Mouse (Mus musculus) forebrain, embryonic 14.5 days (tissue): ENCODE results near the gene Pde1a. TPM values are rescaled to one million over a fixed set of nuclear protein-coding genes. Genes with fewer than 3 reads are reported as not detected.

Experiments
- ATAC-seq: fragments of 200-750 bp; cut with Nextera tagmentation; 2 replicates; pipeline ENCODE4 v1.8.0; 2017; ENCODE audit warnings: mild to moderate bottlenecking, moderate library complexity
- DNase-seq: peaks from one replicate; pipeline ENCODE4 v3.0.0-alpha.2; 2015; ENCODE audit warnings: low spot score
- H3K27ac ChIP-seq: fragments of 300-500 bp; sonication (generic); 2 replicates; pipeline ENCODE4 v1.5.1; 2014; ENCODE audit warnings: low read depth, mild to moderate bottlenecking, control low read depth, low read length, moderate library complexity
- H3K27me3 ChIP-seq: fragments of 300-500 bp; sonication (generic); replicated peaks from 2 replicates; pipeline ENCODE4 v1.6.1; 2014; ENCODE audit warnings: low read length, control low read depth, mixed read lengths; ENCODE audit not compliant: control insufficient read depth, insufficient read depth
- H3K36me3 ChIP-seq: fragments of 300-500 bp; sonication (generic); 2 replicates; pipeline ENCODE4 v1.6.1; 2014; ENCODE audit warnings: low read length, control low read depth; ENCODE audit not compliant: control insufficient read depth, insufficient read depth
- H3K4me1 ChIP-seq: fragments of 300-500 bp; sonication (generic); 2 replicates; pipeline ENCODE4 v1.6.1; 2014; ENCODE audit warnings: antibody characterized with exemption, low read length, control low read depth; ENCODE audit not compliant: control insufficient read depth, insufficient read depth
- H3K4me2 ChIP-seq: fragments of 300-500 bp; sonication (generic); 2 replicates; pipeline ENCODE4 v1.6.1; 2014; ENCODE audit warnings: mild to moderate bottlenecking, control low read depth, low read length
- H3K4me3 ChIP-seq: fragments of 300-500 bp; sonication (generic); 2 replicates; pipeline ENCODE4 v1.5.1; 2014; ENCODE audit warnings: low read depth, low read length, control low read depth
- H3K9ac ChIP-seq: fragments of 300-500 bp; sonication (generic); 2 replicates; pipeline ENCODE4 v1.6.1; 2014; ENCODE audit warnings: mild to moderate bottlenecking, low read length, control low read depth, moderate library complexity
- H3K9me3 ChIP-seq: fragments of 300-500 bp; sonication (generic); replicated peaks from 2 replicates; pipeline ENCODE4 v1.6.1; 2016; ENCODE audit warnings: low read length, control low read depth, mixed read lengths; ENCODE audit not compliant: control insufficient read depth
- WGBS: fragments of 180-500 bp; shearing (Covaris S2); extraction: QIAGEN DNeasy Blood & Tissue Kit; methylation state at CpG from one replicate; pipeline ENCODE4 v1.1.7; 2014; 5-methylcytosine and 5-hydroxymethylcytosine counted together
- polyA plus RNA-seq: library from polyadenylated mRNA; unstranded; fragments of >200 nt; fragmentation: Nextera tagmentation; extraction: Ambion mirVana; gene quantifications from 2 replicates; pipeline ENCODE4 v1.2.1, GENCODE M21; 2014

The Pde1a gene
- 10.5 and 15.0 TPM in 2 replicates for polyA plus RNA-seq

DNA sequence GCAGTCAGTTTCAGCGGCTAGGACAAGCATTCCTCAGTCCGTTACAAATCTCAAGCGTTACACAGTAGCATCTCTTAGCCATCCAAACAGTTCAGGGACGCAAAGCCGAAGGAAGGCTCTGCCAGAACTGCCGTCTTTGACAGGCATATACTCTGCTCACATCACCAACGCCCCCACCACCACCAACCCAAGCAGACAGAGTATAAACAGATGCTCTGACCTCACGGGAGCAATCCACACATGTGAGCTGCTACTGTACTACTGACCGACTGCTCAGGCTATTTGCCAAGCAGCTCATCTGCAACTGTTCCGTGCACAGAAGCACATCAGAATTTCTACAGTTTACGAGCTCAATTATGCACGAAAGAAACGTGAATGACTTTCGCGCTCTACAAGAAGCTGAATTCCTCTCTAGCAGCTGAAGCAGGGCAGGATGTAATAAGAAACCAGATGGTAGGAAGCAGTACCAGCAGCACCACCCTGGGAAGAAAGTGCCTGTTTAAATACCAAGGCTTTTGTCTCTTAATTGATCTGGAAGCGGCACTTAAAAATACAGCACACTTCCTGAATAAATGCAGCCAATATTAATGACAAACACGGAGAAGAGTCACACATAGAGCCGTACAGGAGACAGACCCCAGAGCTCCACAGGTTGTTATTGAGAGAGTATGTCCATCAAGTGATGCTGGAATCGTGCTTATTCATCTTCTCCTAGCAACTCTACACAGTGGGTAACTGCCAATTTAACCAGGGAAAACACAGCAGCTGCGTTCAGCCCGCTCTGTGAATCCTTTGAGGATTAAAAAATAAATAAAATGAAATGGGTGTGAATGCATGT lies at the start of gene Pde1a:
TSS of gene Pde1a (minus strand) at position 598 of the 838 bp plus-strand sequence.
- 3% methylated on average over 21 of the region's 21 CpGs for WGBS

DNA sequence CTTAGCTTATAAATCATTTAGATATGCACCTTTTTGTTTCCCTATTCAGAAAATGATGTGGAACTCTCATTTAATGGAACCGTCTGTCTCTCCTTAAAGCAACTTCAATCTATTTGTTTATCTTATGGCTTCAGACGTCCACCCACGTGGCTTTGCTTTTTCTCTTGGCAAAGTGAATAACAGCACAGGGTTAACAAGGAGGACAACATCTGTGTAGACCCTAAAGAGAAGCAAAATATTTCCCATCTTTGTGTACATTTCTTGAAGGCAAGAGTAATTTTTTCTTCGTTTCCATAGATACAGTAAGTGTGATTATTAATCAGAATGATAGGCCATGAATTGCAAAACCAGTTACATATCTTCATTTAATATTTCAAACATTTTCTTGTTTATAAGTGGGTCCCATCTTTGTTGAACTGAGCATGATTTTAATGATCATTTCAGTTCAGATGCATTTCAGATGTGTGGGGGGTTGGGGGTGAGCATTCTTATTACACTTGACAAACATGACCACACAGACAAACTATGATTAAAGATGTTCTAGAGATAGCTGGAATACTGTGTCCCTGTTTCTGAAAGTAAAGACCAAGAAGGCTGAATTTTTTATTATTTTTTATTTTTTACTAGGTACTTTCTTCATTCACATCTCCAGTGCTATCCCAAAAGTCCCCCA lies 49.5 kb upstream of the Pde1a start:
- H3K36me3 ChIP-seq: no peaks in the 10 kb centered on the region
- H3K27me3 ChIP-seq: no peaks in the 10 kb centered on the region
- WGBS: 81% methylated on average over 4 of the region's 4 CpGs
- no peak overlapping the region for H3K4me3 ChIP-seq
- no peaks in the 10 kb centered on the region for H3K9me3 ChIP-seq
- ATAC-seq (no peak), DNase-seq (no peak)
- no peaks in the 10 kb centered on the region for H3K4me1 ChIP-seq
- H3K9ac ChIP-seq: no peak overlapping the region
- no peak overlapping the region for H3K27ac ChIP-seq
- H3K4me2 ChIP-seq: no peak overlapping the region

More for the DNA sequence above, at the start of gene Pde1a:
- H3K36me3 ChIP-seq: no peaks in the 10 kb centered on the region
- ATAC-seq (peak; percentile 94), DNase-seq (peak; percentile 87)
- H3K27me3 ChIP-seq: no peaks in the 10 kb centered on the region
- peak within 1 kb of the TSS; percentile 68 for H3K4me2 ChIP-seq
- H3K4me3 ChIP-seq: peak within 1 kb of the TSS; percentile 35
- peak within 1 kb of the TSS; percentile 52 for H3K9ac ChIP-seq
- peak within 1 kb of the TSS; percentile 62 for H3K27ac ChIP-seq
- no peaks in the 10 kb centered on the region for H3K9me3 ChIP-seq
- H3K4me1 ChIP-seq: peaks cover 7% of the 10 kb centered on the region; the same call in 1 of the 2 replicates

DNA sequence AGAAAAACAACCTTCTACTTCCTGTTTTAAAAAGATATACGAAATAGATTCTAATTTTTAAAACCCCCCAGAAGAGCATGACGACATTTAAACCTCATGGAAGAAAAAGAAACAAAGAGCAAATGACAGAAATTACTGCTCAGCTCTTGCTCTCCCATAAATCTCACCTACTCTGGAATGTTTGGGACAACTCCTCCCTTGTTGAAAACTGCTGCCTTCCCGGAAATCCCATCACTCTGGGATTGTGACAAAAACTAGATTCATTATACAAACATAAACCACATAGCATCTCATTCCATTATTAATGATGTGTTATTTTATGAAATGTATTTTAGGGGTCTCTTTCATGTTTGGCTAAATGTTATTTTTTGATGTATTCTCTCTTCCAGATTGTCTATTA lies 48.9 kb upstream of the Pde1a start:
- no peak for DNase-seq
- ATAC-seq: no peak
- H3K4me1 ChIP-seq: no peaks in the 10 kb centered on the region
- no peaks in the 10 kb centered on the region for H3K27me3 ChIP-seq
- no peak overlapping the region for H3K27ac ChIP-seq
- H3K9me3 ChIP-seq: no peaks in the 10 kb centered on the region
- H3K36me3 ChIP-seq: no peaks in the 10 kb centered on the region
- no peak overlapping the region for H3K4me2 ChIP-seq
- 80% methylated on average over 3 of the region's 3 CpGs for WGBS
- H3K4me3 ChIP-seq: no peak overlapping the region
- no peak overlapping the region for H3K9ac ChIP-seq

- H3K4me2 ChIP-seq: no peak overlapping the region
- H3K9ac ChIP-seq: no peak overlapping the region
- no peaks in the 10 kb centered on the region for H3K36me3 ChIP-seq
- H3K4me1 ChIP-seq: no peaks in the 10 kb centered on the region
- DNase-seq: no peak
- no peak overlapping the region for H3K27ac ChIP-seq
- no peak overlapping the region for H3K4me3 ChIP-seq
- no peaks in the 10 kb centered on the region for H3K9me3 ChIP-seq
- no peak for ATAC-seq
- no peaks in the 10 kb centered on the region for H3K27me3 ChIP-seq
- 94% methylated on average over 1 of the region's 1 CpGs for whole genome bisulfite sequencing
Observed at GRCm38 (mm10) chr2:80168103-80168502, 38.8 kb upstream of the Pde1a start.

DNA sequence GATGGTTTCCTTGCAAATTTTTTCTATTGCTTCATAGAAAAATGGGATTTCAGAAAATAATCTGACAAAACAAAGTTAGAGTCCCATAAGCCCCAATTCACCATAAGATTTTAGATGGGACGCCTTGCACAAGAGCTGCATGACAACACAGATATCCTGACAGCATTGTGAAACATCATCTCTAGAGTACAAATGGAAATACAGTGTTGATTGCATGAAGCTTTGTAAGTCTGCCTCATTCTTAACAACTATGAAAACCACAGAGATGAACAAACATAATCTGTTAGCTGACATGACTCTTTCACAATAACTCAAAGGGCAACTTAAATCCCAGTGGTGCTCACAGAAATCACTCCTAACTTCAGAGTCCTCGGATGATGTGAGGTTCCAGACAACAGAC lies 29.5 kb upstream of the Pde1a start:
- Histone ChIP-seq H3K4me3 (no peak overlapping the region), H3K27ac (no peak overlapping the region), H3K9me3 (no peaks in the 10 kb centered on the region), H3K9ac (no peak overlapping the region), H3K4me2 (no peak overlapping the region), H3K27me3 (no peaks in the 10 kb centered on the region), H3K4me1 (no peaks in the 10 kb centered on the region), H3K36me3 (no peaks in the 10 kb centered on the region)
- WGBS: 83% methylated on average over 2 of the region's 2 CpGs
- no peak for DNase-seq
- ATAC-seq: no peak

- Histone ChIP-seq H3K27me3 (no peaks in the 10 kb centered on the region), H3K4me3 (no peak overlapping the region), H3K27ac (no peak overlapping the region), H3K9ac (no peak overlapping the region), H3K36me3 (no peaks in the 10 kb centered on the region), H3K4me1 (no peaks in the 10 kb centered on the region), H3K4me2 (no peak overlapping the region), H3K9me3 (no peaks in the 10 kb centered on the region)
- ATAC-seq (no peak), DNase-seq (no peak)
- WGBS: 84% methylated on average over 3 of the region's 3 CpGs
Observed at GRCm38 (mm10) chr2:80158196-80158595, 28.9 kb upstream of the Pde1a start.

GRCm38 (mm10) chr2:80150019-80150418 lies 20.8 kb upstream of the Pde1a start:
- H3K27ac ChIP-seq: no peak overlapping the region
- DNase-seq (no peak), ATAC-seq (no peak)
- H3K4me1 ChIP-seq: no peaks in the 10 kb centered on the region
- H3K9me3 ChIP-seq: no peaks in the 10 kb centered on the region
- no peak overlapping the region for H3K4me2 ChIP-seq
- H3K27me3 ChIP-seq: no peaks in the 10 kb centered on the region
- H3K36me3 ChIP-seq: no peaks in the 10 kb centered on the region
- H3K9ac ChIP-seq: no peak overlapping the region
- H3K4me3 ChIP-seq: no peak overlapping the region
- WGBS: 82% methylated on average over 6 of the region's 6 CpGs

DNA sequence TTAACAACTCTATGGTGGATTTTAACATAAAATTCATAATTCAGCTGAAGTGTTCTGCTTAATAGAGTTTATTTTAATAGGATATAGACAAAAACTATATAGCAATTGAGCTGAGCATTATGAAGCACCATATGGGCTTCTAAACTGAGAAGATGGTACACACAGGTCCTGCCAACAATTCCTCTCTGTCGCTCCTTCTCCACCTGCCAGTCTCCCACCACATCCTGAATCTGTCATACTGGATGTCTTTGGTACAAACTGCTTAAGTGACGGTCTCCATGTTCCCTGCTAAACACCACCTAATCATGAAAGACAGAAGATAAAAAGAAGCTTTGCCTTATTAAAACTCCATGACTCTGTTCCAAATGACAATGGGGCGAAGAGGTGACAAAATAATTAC lies 20.1 kb upstream of the Pde1a start:
- DNase-seq (peak; percentile 33), ATAC-seq (no peak)
- no peak overlapping the region for H3K27ac ChIP-seq
- no peaks in the 10 kb centered on the region for H3K27me3 ChIP-seq
- H3K36me3 ChIP-seq: no peaks in the 10 kb centered on the region
- H3K4me3 ChIP-seq: no peak overlapping the region
- 59% methylated on average over 3 of the region's 3 CpGs for WGBS
- H3K4me1 ChIP-seq: no peaks in the 10 kb centered on the region
- no peaks in the 10 kb centered on the region for H3K9me3 ChIP-seq
- H3K9ac ChIP-seq: no peak overlapping the region
- H3K4me2 ChIP-seq: no peak overlapping the region

DNA sequence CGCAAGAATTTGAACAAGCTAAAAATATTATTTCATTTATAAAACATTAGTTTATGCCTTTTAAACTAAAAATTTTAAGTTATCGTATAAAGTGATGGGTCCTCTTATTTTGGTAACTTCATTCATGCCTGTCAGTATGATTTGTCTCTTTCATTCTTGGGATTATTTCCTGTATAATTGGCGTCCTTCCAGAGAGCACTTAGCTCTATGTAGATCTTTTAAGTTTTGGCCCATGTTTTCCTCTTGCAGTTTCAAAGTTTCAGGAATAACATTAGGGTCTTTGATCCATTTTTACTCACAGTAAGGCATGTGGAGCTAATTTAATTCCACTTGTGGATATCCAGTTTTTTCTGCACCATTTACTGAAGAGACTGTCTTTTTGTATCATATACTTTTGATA lies 5.8 kb upstream of the Pde1a start:
- Histone ChIP-seq H3K27ac (no peak overlapping the region), H3K27me3 (no peaks in the 10 kb centered on the region), H3K9me3 (no peaks in the 10 kb centered on the region), H3K36me3 (no peaks in the 10 kb centered on the region), H3K4me1 (no peaks in the 10 kb centered on the region), H3K9ac (no peak overlapping the region), H3K4me3 (no peak overlapping the region), H3K4me2 (no peak overlapping the region)
- DNase-seq (no peak), ATAC-seq (no peak)
- WGBS: 89% methylated on average over 3 of the region's 3 CpGs
